Mouse (Mus musculus) layer of hippocampus, adult 6 months (tissue): ENCODE data around the gene Gnaq. TPM values are rescaled to one million over a fixed set of nuclear protein-coding genes. Genes with fewer than 3 reads are reported as not detected.

Experiments used
- long read RNA-seq, 2 experiments: library from polyadenylated mRNA; unstranded; transcript quantifications; one replicate each; pipeline ENCODE4 v2.0.0; 2019 to 2020
- microRNA-seq: library from miRNA; unstranded; fragments of <30 nt; microRNA quantifications from one replicate; pipeline ENCODE4 v1.2.0, GENCODE M21; 2020
- polyA plus RNA-seq: library from polyadenylated mRNA; unstranded; fragments of <200 nt; fragmentation: Nextera tagmentation; gene quantifications from 2 replicates; pipeline ENCODE4 v1.2.3, GENCODE M21; 2021

Gene Gnaq
- 26.5 and 34.3 TPM in 2 replicates for polyA plus RNA-seq
- long read RNA-seq, experiment 1, full-length matches to known transcripts, result 9 of 74 reads
- long read RNA-seq, experiment 1, partial matches to known transcripts, result 36 of 74 reads
- long read RNA-seq, experiment 1, other reads (novel, unspliced or antisense), result 29 of 74 reads
- long read RNA-seq, experiment 2, full-length matches to known transcripts, result 19 of 65 reads
- long read RNA-seq, experiment 2, partial matches to known transcripts, result 17 of 65 reads
- long read RNA-seq, experiment 2, other reads (novel, unspliced or antisense), result 29 of 65 reads

GRCm38 (mm10) chr19:16132791-16132864 lies at the start of gene Gnaq:
Gene Gnaq (plus strand): TSS chr19:16132831.

GRCm38 (mm10) chr19:16435531-16436231 lies 303.1 kb downstream of the Gnaq start, which contains the start of gene Gna14:
Gene Gna14 (plus strand): TSS chr19:16435762.

Small RNA genes within 50 kb of the gene (microRNA-seq; reads per million reads assigned to microRNA genes)
- not detected for gene Mir496b

Other genes with a start within 250 kb of the Gnaq start
- gene Psat1, start 185.5 kb upstream of the Gnaq start, polyA plus RNA-seq, result 122 and 137 TPM in 2 replicates
- gene Cep78, start 147.8 kb upstream of the Gnaq start, polyA plus RNA-seq, result 4.7 and 4.8 TPM in 2 replicates